In genomic region chr4:104209081-104209480, GRCm38 (mm10) we compare ENCODE assay signal across 8 mouse cellular contexts.
DNase-seq lines count a peak whose midpoint lies in the region; ATAC-seq and TF ChIP-seq lines count a peak whose summit lies in the region.

No protein-coding gene starts in this region.

- TF ChIP-seq CTCF in brain, embryonic 14.5 days (IDR thresholded peaks at IDR 0.05; ENCODE audit: borderline replicate concordance, extremely low read depth, insufficient read depth, insufficient read length): peak; percentile 62

- 0 out of 2 replicates have a peak, but pooled peaks cover 2% of the 10 kb centered on the region for H3K9me3 ChIP-seq in hindbrain, embryonic 16.5 days (ENCODE audit: control insufficient read depth, low read length)

- H3K4me3 ChIP-seq in hindbrain, embryonic 16.5 days (ENCODE audit: low read length): no peak overlapping the region

- no peaks in the 10 kb centered on the region for H3K27me3 ChIP-seq in hindbrain, embryonic 16.5 days (replicated peaks; ENCODE audit: control insufficient read depth, insufficient read depth, low read length)

- no peak overlapping the region for H3K9ac ChIP-seq in hindbrain, embryonic 16.5 days (ENCODE audit: low read depth, low read length)

- 26% methylated on average over 2 of the region's 2 CpGs for WGBS in hindbrain, embryonic 16.5 days

- no peak overlapping the region for H3K27ac ChIP-seq in hindbrain, embryonic 16.5 days (ENCODE audit: low read depth, low read length)

- no peaks in the 10 kb centered on the region for H3K36me3 ChIP-seq in hindbrain, embryonic 16.5 days (ENCODE audit: control insufficient read depth, insufficient read depth, low read length)

- peaks cover 1% of the 10 kb centered on the region for H3K4me1 ChIP-seq in hindbrain, embryonic 16.5 days (ENCODE audit: control insufficient read depth, insufficient read depth, low read depth, low read length)

- intact Hi-C loops in left cerebral cortex, postnatal 4 days (cut with DNase I): no loop called here

- peak; percentile 28 to 52 for DNase-seq in cerebellum, postnatal 14 days
- DNase-seq in cerebellum, adult 9-11 months: no peak
- DNase-seq in left cerebral cortex, postnatal 4 days: peak; percentile 40
- DNase-seq in left cerebral cortex, adult 9 months (ENCODE audit: low spot score in 2 of 2): no peak
- peak; percentile 56 for DNase-seq in brain, embryonic 14.5 days (ENCODE audit: low read depth)
- DNase-seq in mesoderm, embryonic 11.5 days (ENCODE audit: low read depth, low spot score): peak; percentile 34

- no peak overlapping the region for H3K4me2 ChIP-seq in hindbrain, embryonic 16.5 days (ENCODE audit: low read length)

- TF ChIP-seq POLR2A in brain, embryonic 14.5 days (IDR thresholded peaks at IDR 0.05; ENCODE audit: borderline replicate concordance, extremely low read depth, insufficient read depth, insufficient read length, poor library complexity, severe bottlenecking): no peak

- no peak for ATAC-seq in megakaryocyte progenitor cell, adult 5-6 weeks (replicated peaks; ENCODE audit: poor library complexity)
- no peak for ATAC-seq in hindbrain, embryonic 16.5 days

Comparison
In these comparisons a context has a peak if more than half of its experiments do, and no peak if none do; other contexts are left out.
1. DNase-seq: peak in cerebellum, postnatal 14 days (2 of 2), left cerebral cortex, postnatal 4 days (single experiment), brain, embryonic 14.5 days (single experiment) and mesoderm, embryonic 11.5 days (single experiment); none in cerebellum, adult 9-11 months (single experiment) and left cerebral cortex, adult 9 months (0 of 2).